Mouse (Mus musculus) embryo, embryonic 10.5 days (tissue): ENCODE data around the gene Gpx4.

Experiments used
- DNase-seq: peaks from one replicate; pipeline ENCODE4 v3.0.0-alpha.2; 2015; ENCODE audit warnings: low spot score

Gpx4 gene

DNA sequence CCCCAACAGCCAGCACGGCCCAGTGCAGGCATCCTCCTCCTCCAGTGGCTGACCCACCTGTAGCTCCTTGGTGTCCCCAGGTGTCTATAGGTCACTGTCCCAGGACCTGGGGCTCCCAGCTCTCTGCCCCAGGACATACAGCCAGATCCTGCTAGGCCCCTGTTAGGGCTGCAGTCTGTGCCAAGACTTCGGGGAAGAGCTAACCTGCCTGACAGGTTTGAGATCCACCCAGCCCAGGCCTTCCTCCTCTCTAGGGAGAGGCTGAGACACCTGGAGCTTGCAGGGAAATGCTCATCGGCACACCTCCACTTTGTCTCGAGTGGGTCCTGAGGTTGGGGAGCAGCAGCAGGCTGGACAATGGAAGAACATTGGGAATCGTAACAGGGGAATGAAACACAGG, 59.0 kb downstream of the Gpx4 start:
- DNase-seq, result no peak
